Mouse (Mus musculus) hindbrain, embryonic 16.5 days (tissue): ENCODE results near the gene Aig1. TPM values are rescaled to one million over a fixed set of nuclear protein-coding genes. Genes with fewer than 3 reads are reported as not detected.

Source experiments
- ATAC-seq: fragments of 200-750 bp; cut with Nextera tagmentation; 2 replicates; pipeline ENCODE4 v1.8.0; 2017; ENCODE audit warnings: moderate TSS enrichment, moderate library complexity
- H3K27ac ChIP-seq: fragments of 300-500 bp; sonication (generic); 2 replicates; pipeline ENCODE4 v1.5.1; 2014; ENCODE audit warnings: low read depth, mild to moderate bottlenecking, control low read depth, low read length, moderate library complexity
- H3K27me3 ChIP-seq: fragments of 300-500 bp; sonication (generic); replicated peaks from 2 replicates; pipeline ENCODE4 v1.6.1; 2014; ENCODE audit warnings: low read length; ENCODE audit not compliant: control insufficient read depth, insufficient read depth
- H3K36me3 ChIP-seq: fragments of 300-500 bp; sonication (generic); 2 replicates; pipeline ENCODE4 v1.6.1; 2014; ENCODE audit warnings: mild to moderate bottlenecking, low read length, moderate library complexity, mixed read lengths; ENCODE audit not compliant: control insufficient read depth, insufficient read depth
- H3K4me1 ChIP-seq: fragments of 300-500 bp; sonication (generic); 2 replicates; pipeline ENCODE4 v1.6.1; 2014; ENCODE audit warnings: low read depth, low read length; ENCODE audit not compliant: control insufficient read depth, insufficient read depth
- H3K4me2 ChIP-seq: fragments of 300-500 bp; sonication (generic); 2 replicates; pipeline ENCODE4 v1.6.1; 2014; ENCODE audit warnings: mild to moderate bottlenecking, low read length, control low read depth, moderate library complexity
- H3K4me3 ChIP-seq: fragments of 300-500 bp; sonication (generic); 2 replicates; pipeline ENCODE4 v1.5.1; 2014; ENCODE audit warnings: mild to moderate bottlenecking, low read length, control low read depth, moderate library complexity
- H3K9ac ChIP-seq: fragments of 300-500 bp; sonication (generic); 2 replicates; pipeline ENCODE4 v1.6.1; 2014; ENCODE audit warnings: low read depth, mild to moderate bottlenecking, control low read depth, low read length, moderate library complexity
- H3K9me3 ChIP-seq: fragments of 300-500 bp; sonication (generic); 2 replicates; pipeline ENCODE4 v1.6.1; 2014; ENCODE audit warnings: mild to moderate bottlenecking, low read length, moderate library complexity; ENCODE audit not compliant: control insufficient read depth
- WGBS: fragments of 180-500 bp; shearing (Covaris S2); extraction: QIAGEN DNeasy Blood & Tissue Kit; methylation state at CpG from one replicate; pipeline ENCODE4 v1.1.7; 2014; 5-methylcytosine and 5-hydroxymethylcytosine counted together
- polyA plus RNA-seq: library from polyadenylated mRNA; unstranded; fragments of >200 nt; fragmentation: Nextera tagmentation; extraction: Ambion mirVana; gene quantifications from 2 replicates; pipeline ENCODE4 v1.2.1, GENCODE M21; 2015

Gene Aig1
- polyA plus RNA-seq, 1 experiment from 2014 or later, result 116 TPM

DNA sequence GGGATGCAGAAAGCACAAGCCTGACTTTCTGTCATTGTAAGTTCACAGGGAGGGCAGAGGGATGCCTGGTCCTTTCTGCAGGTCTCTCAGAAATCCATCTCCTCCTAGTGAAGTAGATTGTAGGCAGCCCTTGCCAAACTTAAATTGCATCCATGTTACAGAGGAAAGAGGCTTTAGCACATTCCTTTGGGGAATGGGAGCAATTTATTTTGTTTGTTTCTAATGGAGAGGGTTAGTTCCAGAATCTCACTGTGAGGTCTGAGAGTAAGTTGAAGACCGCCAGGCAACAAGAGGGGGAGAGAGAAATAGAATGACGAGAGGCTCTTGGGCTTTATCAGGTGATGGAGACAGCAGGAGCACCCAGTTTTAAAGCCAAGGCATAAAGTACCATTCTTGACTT lies 155.7 kb downstream of the Aig1 start:
- Histone ChIP-seq H3K27me3 (no peaks in the 10 kb centered on the region), H3K4me2 (no peak overlapping the region), H3K9ac (no peak overlapping the region), H3K4me1 (peaks cover 18% of the 10 kb centered on the region), H3K36me3 (no peaks in the 10 kb centered on the region), H3K9me3 (no peaks in the 10 kb centered on the region), H3K4me3 (no peak overlapping the region), H3K27ac (no peak overlapping the region)
- WGBS, result 65% methylated on average over 2 of the region's 2 CpGs
- ATAC-seq, result no peak

DNA sequence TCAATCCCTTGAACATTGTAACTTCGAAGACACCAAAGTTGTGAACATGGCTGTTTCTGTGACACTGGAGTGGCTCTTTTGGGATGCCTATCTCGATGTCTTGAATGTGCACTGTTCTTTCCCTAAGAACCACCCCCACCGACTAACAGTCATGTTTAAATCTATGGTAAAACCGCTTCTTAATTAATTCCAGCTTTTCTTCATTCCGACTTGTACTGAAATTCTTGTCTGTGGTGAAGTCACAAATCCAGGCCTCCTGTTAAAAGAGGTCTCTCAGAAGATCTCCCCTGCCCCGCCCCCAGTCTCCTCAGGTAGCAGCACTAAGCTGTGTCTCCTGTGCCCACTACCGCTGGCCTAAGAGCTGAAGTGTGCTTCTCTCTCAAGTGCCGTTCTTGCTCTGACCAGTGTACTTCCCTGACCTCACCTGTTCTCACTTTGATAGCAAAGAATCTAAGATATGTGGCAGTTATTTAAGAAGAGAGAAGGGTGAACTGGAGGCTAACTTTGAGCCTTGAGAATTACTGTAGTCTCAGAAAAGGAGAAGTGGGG lies 157.4 kb downstream of the Aig1 start:
- Histone ChIP-seq H3K36me3 (no peaks in the 10 kb centered on the region), H3K9me3 (no peaks in the 10 kb centered on the region), H3K9ac (no peak overlapping the region), H3K4me3 (no peak overlapping the region), H3K27ac (no peak overlapping the region), H3K27me3 (no peaks in the 10 kb centered on the region), H3K4me2 (no peak overlapping the region), H3K4me1 (peaks cover 17% of the 10 kb centered on the region)
- no peak for ATAC-seq
- WGBS, result 89% methylated on average over 8 of the region's 8 CpGs

DNA sequence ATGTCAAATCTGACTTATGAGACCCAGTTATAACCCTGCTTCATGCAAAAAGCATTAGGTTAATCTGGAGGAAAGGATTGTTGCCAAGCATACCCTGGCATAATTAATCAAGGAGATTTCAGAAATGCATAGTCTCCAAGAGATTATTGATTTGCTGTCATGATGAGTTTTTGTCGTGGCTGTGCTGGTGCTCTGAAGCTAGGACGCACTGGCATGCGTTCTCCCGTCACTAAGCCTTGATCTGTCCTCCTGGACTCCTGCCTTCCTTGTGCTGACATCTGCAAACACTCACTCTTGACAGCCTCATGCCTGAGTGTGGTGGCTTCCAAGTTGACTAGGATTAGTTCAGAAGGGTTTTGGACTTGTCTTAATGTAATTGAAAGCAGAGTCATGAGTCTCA lies 163.0 kb downstream of the Aig1 start:
- WGBS, result 62% methylated on average over 4 of the region's 4 CpGs
- H3K9ac ChIP-seq, result no peak overlapping the region
- no peak overlapping the region for H3K4me3 ChIP-seq
- no peak overlapping the region for H3K4me2 ChIP-seq
- H3K4me1 ChIP-seq, result no peaks in the 10 kb centered on the region
- no peak overlapping the region for H3K27ac ChIP-seq
- ATAC-seq, result no peak
- no peaks in the 10 kb centered on the region for H3K27me3 ChIP-seq
- H3K36me3 ChIP-seq, result no peaks in the 10 kb centered on the region
- H3K9me3 ChIP-seq, result no peaks in the 10 kb centered on the region

DNA sequence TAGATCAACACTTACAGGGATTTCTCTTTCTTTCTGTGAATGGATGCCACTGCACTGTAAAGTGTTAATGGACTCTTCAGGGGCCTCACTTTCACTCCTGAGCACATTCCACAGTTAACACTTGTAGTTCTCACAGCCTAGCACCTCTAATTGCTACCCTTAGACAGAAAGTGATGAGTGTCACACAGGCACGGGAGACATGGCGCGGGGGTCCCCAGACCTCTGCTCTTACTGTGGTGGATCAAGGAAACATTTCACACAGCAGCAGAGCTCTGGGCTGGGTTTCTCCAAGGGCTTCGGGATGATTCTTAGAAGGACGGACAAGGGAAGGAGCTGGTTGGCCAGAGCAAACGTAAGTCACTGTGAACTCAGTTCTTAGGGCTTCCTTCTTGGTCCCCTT lies 166.1 kb downstream of the Aig1 start:
- no peak overlapping the region for H3K4me2 ChIP-seq
- 79% methylated on average over 6 of the region's 6 CpGs for WGBS
- no peaks in the 10 kb centered on the region for H3K4me1 ChIP-seq
- ATAC-seq, result no peak
- H3K36me3 ChIP-seq, result no peaks in the 10 kb centered on the region
- no peak overlapping the region for H3K4me3 ChIP-seq
- H3K9ac ChIP-seq, result no peak overlapping the region
- H3K27ac ChIP-seq, result no peak overlapping the region
- H3K27me3 ChIP-seq, result no peaks in the 10 kb centered on the region
- no peaks in the 10 kb centered on the region for H3K9me3 ChIP-seq

DNA sequence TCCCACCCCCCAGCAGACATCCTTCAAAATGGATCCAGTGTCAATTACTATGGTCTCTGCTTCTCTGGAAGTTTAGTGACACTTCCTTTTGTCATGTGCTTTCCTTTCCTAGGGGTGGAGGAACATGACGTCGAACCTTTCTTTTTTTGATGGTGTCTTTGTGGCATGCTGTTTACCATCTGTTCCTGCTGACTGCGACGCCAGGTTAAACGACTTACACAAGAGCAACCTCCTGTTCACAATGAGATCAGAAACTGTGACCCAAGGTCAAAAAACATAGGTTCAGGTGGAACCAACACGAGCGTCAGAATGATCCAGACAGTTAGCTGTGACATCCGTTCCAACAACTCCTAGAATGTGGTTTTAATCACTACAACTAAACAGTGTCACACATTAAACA lies 166.7 kb downstream of the Aig1 start:
- Histone ChIP-seq H3K36me3 (no peaks in the 10 kb centered on the region), H3K27me3 (no peaks in the 10 kb centered on the region), H3K9me3 (no peaks in the 10 kb centered on the region), H3K9ac (no peak overlapping the region), H3K4me2 (no peak overlapping the region), H3K4me1 (no peaks in the 10 kb centered on the region), H3K27ac (no peak overlapping the region), H3K4me3 (no peak overlapping the region)
- 58% methylated on average over 8 of the region's 8 CpGs for WGBS
- ATAC-seq, result no peak

DNA sequence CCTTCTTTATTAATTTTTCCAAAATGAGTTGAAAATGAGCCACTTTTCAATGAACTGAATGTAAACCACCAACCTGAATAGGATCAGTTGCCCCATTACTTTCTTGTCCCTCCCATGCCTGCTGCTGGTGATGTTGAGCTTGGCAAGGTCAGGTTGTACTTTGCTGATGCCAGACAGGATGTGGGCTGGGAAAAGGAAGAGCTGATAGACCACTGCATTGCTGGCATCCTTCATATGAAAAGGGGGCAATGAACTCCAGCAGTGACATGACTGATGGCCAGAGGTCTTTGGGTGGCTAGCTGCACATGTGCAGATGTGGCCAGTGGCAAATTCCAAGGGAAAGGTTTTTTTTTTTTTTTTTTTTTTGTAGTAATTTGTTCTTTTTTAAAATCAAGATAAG lies 172.5 kb downstream of the Aig1 start:
- Histone ChIP-seq H3K27me3 (no peaks in the 10 kb centered on the region), H3K4me1 (no peaks in the 10 kb centered on the region), H3K36me3 (no peaks in the 10 kb centered on the region), H3K9ac (no peak overlapping the region), H3K27ac (no peak overlapping the region), H3K9me3 (no peaks in the 10 kb centered on the region), H3K4me2 (no peak overlapping the region), H3K4me3 (no peak overlapping the region)
- ATAC-seq, result no peak

DNA sequence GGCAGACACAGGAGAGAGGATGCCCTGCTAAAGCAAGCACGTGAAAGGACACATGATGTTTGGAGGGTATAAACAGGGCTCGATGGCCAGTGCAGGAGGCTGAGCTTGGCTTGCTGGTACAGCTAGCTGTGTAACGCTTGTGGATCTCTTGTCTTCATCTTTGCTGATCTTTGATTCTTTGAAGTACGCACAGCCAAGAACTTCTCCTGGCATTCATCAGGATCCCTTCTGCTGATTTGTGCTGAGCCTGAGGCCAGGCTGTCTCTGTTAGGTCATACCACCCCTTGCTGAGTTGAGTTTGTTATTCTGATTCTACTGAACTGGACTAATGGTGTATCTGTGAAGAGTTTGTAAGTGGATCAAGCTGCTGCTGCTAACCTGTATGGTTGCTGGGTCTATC lies 175.5 kb downstream of the Aig1 start:
- WGBS, result 80% methylated on average over 4 of the region's 4 CpGs
- Histone ChIP-seq H3K4me3 (no peak overlapping the region), H3K4me2 (no peak overlapping the region), H3K9ac (no peak overlapping the region), H3K27me3 (no peaks in the 10 kb centered on the region), H3K27ac (no peak overlapping the region), H3K36me3 (no peaks in the 10 kb centered on the region), H3K9me3 (no peaks in the 10 kb centered on the region), H3K4me1 (0 out of 2 replicates have a peak, but pooled peaks cover under 1% of the 10 kb centered on the region)
- ATAC-seq, result no peak

DNA sequence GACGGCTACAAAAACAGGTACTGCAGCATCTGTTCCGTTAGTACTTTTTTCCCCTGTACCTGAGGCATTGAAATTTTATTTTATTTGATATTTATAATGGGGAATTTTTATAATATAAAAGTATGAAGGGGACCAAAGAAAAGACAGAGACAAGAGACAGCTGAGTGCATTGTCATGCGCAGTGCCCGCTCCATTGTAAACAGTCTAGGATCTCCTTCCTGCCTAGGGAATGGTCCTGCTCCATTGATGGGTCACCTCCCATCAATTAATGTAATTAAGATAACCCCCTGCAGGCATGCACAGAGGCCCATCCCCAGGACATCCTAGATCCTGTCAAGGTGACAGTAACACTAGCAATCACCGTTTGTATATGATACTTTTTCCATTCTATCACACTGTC lies 178.0 kb downstream of the Aig1 start:
- no peaks in the 10 kb centered on the region for H3K27me3 ChIP-seq
- H3K4me3 ChIP-seq, result no peak overlapping the region
- peaks cover 2% of the 10 kb centered on the region; the same call in 1 of the 2 replicates for H3K4me1 ChIP-seq
- H3K27ac ChIP-seq, result no peak overlapping the region
- 82% methylated on average over 5 of the region's 5 CpGs for WGBS
- no peak overlapping the region for H3K9ac ChIP-seq
- no peak for ATAC-seq
- no peaks in the 10 kb centered on the region for H3K9me3 ChIP-seq
- H3K4me2 ChIP-seq, result no peak overlapping the region
- no peaks in the 10 kb centered on the region for H3K36me3 ChIP-seq

DNA sequence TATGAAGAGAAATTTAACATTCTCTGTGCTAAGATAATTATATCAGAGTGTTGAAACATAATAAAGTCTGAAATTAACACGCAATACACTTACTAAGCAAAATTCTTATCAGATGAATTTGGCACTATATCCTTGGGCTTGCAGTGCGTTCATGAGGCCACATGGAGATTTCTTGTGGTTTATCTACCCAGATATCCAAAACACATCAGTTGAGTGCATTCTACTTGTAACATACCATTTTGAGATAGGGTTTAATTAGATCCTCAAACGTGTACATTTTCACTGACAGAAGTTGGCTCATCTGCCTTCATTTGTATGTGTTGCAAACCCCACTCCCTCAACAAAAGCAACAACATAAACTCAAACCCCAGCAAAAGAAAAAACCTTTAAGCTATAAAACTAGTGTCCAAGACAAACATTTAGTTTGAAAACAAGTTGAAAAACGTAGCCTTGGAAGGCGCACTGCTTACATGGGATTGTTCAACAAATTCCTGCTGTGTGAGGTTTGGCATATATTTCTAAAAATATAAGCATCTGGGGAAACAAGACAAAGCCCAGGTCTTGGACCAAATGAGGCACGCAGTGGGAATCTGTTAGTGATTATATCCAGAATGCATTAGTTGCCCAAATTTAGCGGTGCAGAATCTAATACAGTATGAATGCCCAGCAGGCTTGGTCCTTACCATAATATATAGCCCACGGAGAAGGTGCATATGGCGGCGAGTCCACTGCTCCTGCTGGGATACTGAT lies 178.8 kb downstream of the Aig1 start:
- no peak overlapping the region for H3K4me2 ChIP-seq
- no peaks in the 10 kb centered on the region for H3K36me3 ChIP-seq
- H3K27me3 ChIP-seq, result no peaks in the 10 kb centered on the region
- H3K4me3 ChIP-seq, result no peak overlapping the region
- ATAC-seq, result no peak
- H3K9ac ChIP-seq, result no peak overlapping the region
- H3K27ac ChIP-seq, result no peak overlapping the region
- 78% methylated on average over 10 of the region's 10 CpGs for WGBS
- H3K9me3 ChIP-seq, result no peaks in the 10 kb centered on the region
- peaks cover 2% of the 10 kb centered on the region; the same call in 1 of the 2 replicates for H3K4me1 ChIP-seq
